Mouse (Mus musculus): ENCODE data around the gene Dag1.

DNA sequence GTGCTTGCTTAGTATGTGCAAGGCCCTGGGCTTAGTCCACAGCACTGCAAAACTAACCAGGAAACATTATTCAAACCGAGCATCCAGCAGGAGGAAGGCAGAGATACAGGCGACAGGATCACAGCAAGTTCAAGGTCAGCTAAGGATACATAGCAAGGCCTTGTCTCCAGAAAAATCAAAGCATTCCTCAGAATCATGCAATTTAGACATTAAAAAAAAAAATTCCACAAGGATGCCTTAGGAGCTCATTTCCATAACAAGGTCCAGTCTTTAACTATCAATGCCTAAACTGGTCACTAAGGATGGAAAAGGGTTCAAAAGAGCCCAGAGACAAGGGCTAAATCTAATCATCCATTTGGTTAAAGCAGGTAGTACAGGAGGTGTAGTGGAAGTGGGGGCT is 38.6 kb downstream of the Dag1 start:
- TF ChIP-seq POLR2A (IDR thresholded peaks at IDR 0.05; ENCODE audit: insufficient read depth, low read length) (no peak), CTCF (IDR thresholded peaks at IDR 0.05; ENCODE audit: low read depth, low read length) (no peak), EP300 (IDR thresholded peaks at IDR 0.05; ENCODE audit: insufficient read depth, low read depth, low read length) (no peak)
